Mouse (Mus musculus) erythroblast, adult 5-6 weeks (primary cell): ENCODE data around the gene 4933424G06Rik. TPM values are rescaled to one million over a fixed set of nuclear protein-coding genes. Genes with fewer than 3 reads are reported as not detected.
A peak's percentile ranks its signal among the peaks of the same experiment; 100 is the strongest.
"Not testable (repeated sequence)": the region's sequence is repeated elsewhere in the genome, so short reads cannot be mapped to it uniquely, and the experiment has no call there.

Experiments used
- ATAC-seq: replicated peaks from 2 replicates; pipeline ENCODE4 v1.8.0; 2016; ENCODE audit warnings: moderate number of reproducible peaks, mild to moderate bottlenecking, moderate TSS enrichment, inconsistent platforms; ENCODE audit not compliant: poor library complexity, low FRiP score, severe bottlenecking
- total RNA-seq, 2 experiments: library from RNA; stranded (forward) in 1 of 2; stranded (reverse) in 1 of 2; fragments of 150-400 nt in 1 of 2; fragments of 200-764, 138-1000 nt in 1 of 2; gene quantifications; 2 replicates each; pipeline versions ENCODE4 v1.2.3 to v1.2.4; 2015 to 2017; ENCODE audit warnings: low replicate concordance in 2 of 2

The 4933424G06Rik gene
- total RNA-seq (2015; ENCODE audit: low replicate concordance) (not detected in 2 replicates), total RNA-seq (2017; ENCODE audit: low replicate concordance) (not detected in 2 replicates)

- peak; percentile 100 for ATAC-seq
These were observed at the start of gene 4933424G06Rik for GRCm38 (mm10) chr1:36709854-36710280. Gene 4933424G06Rik, plus strand, starts transcription at chr1:36710149.

GRCm38 (mm10) chr1:36664457-36664856 lies 45.5 kb upstream of the 4933424G06Rik start:
- ATAC-seq = no peak

GRCm38 (mm10) chr1:36665165-36665723 lies 44.7 kb upstream of the 4933424G06Rik start:
- ATAC-seq = no peak

GRCm38 (mm10) chr1:36665934-36666333 lies 44.0 kb upstream of the 4933424G06Rik start:
- no peak for ATAC-seq

GRCm38 (mm10) chr1:36668007-36668406 lies 41.9 kb upstream of the 4933424G06Rik start:
- not testable (repeated sequence) for ATAC-seq

GRCm38 (mm10) chr1:36670256-36670655 lies 39.7 kb upstream of the 4933424G06Rik start:
- ATAC-seq = no peak

GRCm38 (mm10) chr1:36671260-36671659 lies 38.7 kb upstream of the 4933424G06Rik start:
- no peak for ATAC-seq

- no peak for ATAC-seq
These were observed 37.1 kb upstream of the 4933424G06Rik start for GRCm38 (mm10) chr1:36672648-36673350.

GRCm38 (mm10) chr1:36674936-36675335 lies 35.0 kb upstream of the 4933424G06Rik start:
- no peak for ATAC-seq

- no peak for ATAC-seq
These were observed 29.1 kb upstream of the 4933424G06Rik start for GRCm38 (mm10) chr1:36680893-36681292.

GRCm38 (mm10) chr1:36682620-36683355 lies 27.2 kb upstream of the 4933424G06Rik start, which contains the start of gene Fam178b:
Gene Fam178b, minus strand, starts transcription at chr1:36683183.
- ATAC-seq = no peak

GRCm38 (mm10) chr1:36683810-36684467 lies 26.0 kb upstream of the 4933424G06Rik start:
- peak; percentile 79 for ATAC-seq

- no peak for ATAC-seq
These were observed 19.2 kb upstream of the 4933424G06Rik start for GRCm38 (mm10) chr1:36690671-36691235.

GRCm38 (mm10) chr1:36691271-36692155 lies 18.4 kb upstream of the 4933424G06Rik start, which contains the start of gene Cox5b:
Gene Cox5b, plus strand, starts transcription at chr1:36691449.
- peak; percentile 98 for ATAC-seq

- no peak for ATAC-seq
These were observed 15.1 kb upstream of the 4933424G06Rik start for GRCm38 (mm10) chr1:36694871-36695270.

- ATAC-seq = no peak
These were observed 13.5 kb upstream of the 4933424G06Rik start for GRCm38 (mm10) chr1:36696411-36696810.

- ATAC-seq = no peak
These were observed 12.9 kb upstream of the 4933424G06Rik start for GRCm38 (mm10) chr1:36697030-36697429.

GRCm38 (mm10) chr1:36707166-36707565 lies 2.8 kb upstream of the 4933424G06Rik start:
- no peak for ATAC-seq

- ATAC-seq = no peak
These were observed 2.2 kb upstream of the 4933424G06Rik start for GRCm38 (mm10) chr1:36707797-36708196.
